Mouse (Mus musculus) bone marrow, adult 2 months (tissue): Measurements from ENCODE around the gene Cyp4a30b.

Source experiments
- CTCF ChIP-seq: fragments of 200-500 bp; IDR thresholded peaks from 2 replicates; pipeline ENCODE4 v1.5.1; 2011; ENCODE audit warnings: low read length, control low read depth; ENCODE audit not compliant: control insufficient read depth, insufficient read depth
- POLR2A ChIP-seq: fragments of 200-500 bp; IDR thresholded peaks from 2 replicates; pipeline ENCODE4 v1.6.1; 2011; ENCODE audit warnings: low read depth, mild to moderate bottlenecking, control low read depth, low read length, borderline replicate concordance; ENCODE audit not compliant: control insufficient read depth

- no peak for TF ChIP-seq CTCF
- no peak for TF ChIP-seq POLR2A
Observed at GRCm38 (mm10) chr4:115452304-115452703, at the start of gene Cyp4a30b.
